Mouse (Mus musculus) stomach, embryonic 16.5 days (tissue): ENCODE data around the gene Gabrb1. TPM values are rescaled to one million over a fixed set of nuclear protein-coding genes. Genes with fewer than 3 reads are reported as not detected.

Source experiments
- ATAC-seq: fragments of 200-750 bp; cut with Nextera tagmentation; 2 replicates; pipeline ENCODE4 v1.8.0; 2017; ENCODE audit warnings: moderate number of reproducible peaks, moderate TSS enrichment; ENCODE audit not compliant: insufficient read depth, low FRiP score
- H3K27ac ChIP-seq: fragments of 300-500 bp; sonication (generic); 2 replicates; pipeline ENCODE4 v1.5.1; 2014; ENCODE audit warnings: low read length
- H3K27me3 ChIP-seq: fragments of 300-500 bp; sonication (generic); 2 replicates; pipeline ENCODE4 v1.6.1; 2014; ENCODE audit warnings: low read length, control low read depth, mixed read lengths; ENCODE audit not compliant: control insufficient read depth, insufficient read depth
- H3K36me3 ChIP-seq: fragments of 300-500 bp; sonication (generic); 2 replicates; pipeline ENCODE4 v1.6.1; 2014; ENCODE audit warnings: low read length; ENCODE audit not compliant: control insufficient read depth, insufficient read depth
- H3K4me1 ChIP-seq: fragments of 300-500 bp; sonication (generic); 2 replicates; pipeline ENCODE4 v1.6.1; 2014; ENCODE audit warnings: low read length, control low read depth, mixed read lengths; ENCODE audit not compliant: control insufficient read depth, insufficient read depth
- H3K4me2 ChIP-seq: fragments of 300-500 bp; sonication (generic); 2 replicates; pipeline ENCODE4 v1.6.1; 2014; ENCODE audit warnings: low read depth, low read length, mixed read lengths
- H3K4me3 ChIP-seq: fragments of 300-500 bp; sonication (generic); replicated peaks from 2 replicates; pipeline ENCODE4 v1.5.1; 2014; ENCODE audit warnings: mild to moderate bottlenecking, low read length
- H3K9ac ChIP-seq: fragments of 300-500 bp; sonication (generic); 2 replicates; pipeline ENCODE4 v1.6.1; 2014; ENCODE audit warnings: low read length
- H3K9me3 ChIP-seq: fragments of 300-500 bp; sonication (generic); replicated peaks from 2 replicates; pipeline ENCODE4 v1.6.1; 2016; ENCODE audit warnings: low read length, control low read depth; ENCODE audit not compliant: control insufficient read depth
- WGBS: fragments of 180-500 bp; shearing (Covaris S2); extraction: QIAGEN DNeasy Blood & Tissue Kit; methylation state at CpG from one replicate; pipeline ENCODE4 v1.1.7; 2014; 5-methylcytosine and 5-hydroxymethylcytosine counted together
- polyA plus RNA-seq: library from polyadenylated mRNA; unstranded; fragments of >200 nt; fragmentation: Nextera tagmentation; extraction: Ambion mirVana; gene quantifications from 2 replicates; pipeline ENCODE4 v1.2.1, GENCODE M21; 2015

The Gabrb1 gene
- 0.92 TPM in 2 replicates for polyA plus RNA-seq

DNA sequence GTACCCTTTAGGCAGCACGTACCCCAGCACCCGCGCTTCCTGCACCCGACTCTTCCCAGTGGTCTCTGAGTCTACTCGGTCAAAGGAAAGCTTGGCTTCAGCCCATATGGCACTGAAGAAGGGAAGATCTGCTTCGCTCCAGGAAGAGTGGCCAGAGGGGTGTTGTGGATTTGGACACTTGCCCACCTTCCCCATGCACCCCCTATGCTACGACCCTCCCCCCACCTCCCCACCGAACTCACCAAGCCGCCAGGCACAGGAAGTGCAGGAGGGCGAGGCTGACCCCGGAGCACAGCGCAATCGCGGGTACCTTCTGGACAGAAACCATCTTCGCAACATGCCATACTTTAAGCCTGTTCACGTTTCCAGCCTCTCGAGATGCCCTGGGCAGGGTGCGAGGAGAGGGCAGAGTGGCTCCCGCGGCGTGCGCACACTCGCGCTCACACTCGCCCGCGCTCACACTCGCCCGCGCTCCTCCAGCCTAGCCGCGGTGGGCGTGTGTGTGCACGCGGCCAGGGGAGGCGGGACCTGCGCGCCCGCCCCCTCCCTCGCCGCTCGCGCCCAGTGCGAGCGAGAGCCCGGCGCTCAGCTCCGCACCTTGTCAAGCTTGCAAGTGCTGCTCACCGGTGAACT lies at the start of gene Gabrb1:
Gene Gabrb1 (plus strand): TSS at position 632 of the 633 bp plus-strand sequence.
- H3K36me3 ChIP-seq = no peaks in the 10 kb centered on the region
- H3K9me3 ChIP-seq = no peaks in the 10 kb centered on the region
- H3K27me3 ChIP-seq = peaks cover 9% of the 10 kb centered on the region
- ATAC-seq = peak; percentile 90
- peak within 1 kb of the TSS; percentile 98 for H3K4me2 ChIP-seq
- peak within 1 kb of the TSS; percentile 37 for H3K9ac ChIP-seq
- no peak within 1 kb of the TSS for H3K27ac ChIP-seq
- WGBS = under 1% methylated on average over 49 of the region's 49 CpGs
- 0 out of 2 replicates have a peak, but pooled peaks cover 4% of the 10 kb centered on the region for H3K4me1 ChIP-seq
- peak within 1 kb of the TSS; percentile 56 for H3K4me3 ChIP-seq

DNA sequence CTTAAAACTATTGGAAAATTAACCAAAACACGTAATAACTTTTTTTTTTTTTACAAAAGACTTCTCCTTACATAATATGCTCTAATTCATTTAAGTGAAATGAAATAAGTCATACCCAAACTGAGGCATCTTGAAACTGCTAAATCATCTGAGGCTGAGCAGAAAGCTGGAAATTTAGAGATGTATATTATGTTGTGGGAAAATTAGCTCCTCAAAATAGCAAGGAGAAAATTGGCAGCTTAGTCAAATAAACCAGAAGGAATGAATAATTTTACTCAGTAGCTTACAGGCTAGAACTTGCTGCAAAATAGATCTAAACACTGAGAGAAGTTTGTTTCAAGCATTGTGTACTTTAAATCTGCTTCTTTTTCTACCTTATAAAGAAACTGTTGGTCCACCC lies 49.2 kb upstream of the Gabrb1 start:
- Histone ChIP-seq H3K27ac (no peak overlapping the region), H3K9ac (no peak overlapping the region), H3K27me3 (no peaks in the 10 kb centered on the region), H3K4me1 (no peaks in the 10 kb centered on the region), H3K9me3 (no peaks in the 10 kb centered on the region), H3K4me3 (no peak overlapping the region), H3K4me2 (no peak overlapping the region), H3K36me3 (no peaks in the 10 kb centered on the region)
- WGBS = 85% methylated on average over 1 of the region's 1 CpGs
- no peak for ATAC-seq

- no peaks in the 10 kb centered on the region for H3K36me3 ChIP-seq
- H3K27ac ChIP-seq = no peak overlapping the region
- H3K4me1 ChIP-seq = no peaks in the 10 kb centered on the region
- 100% methylated on average over 1 of the region's 1 CpGs for WGBS
- H3K4me2 ChIP-seq = no peak overlapping the region
- ATAC-seq = no peak
- no peak overlapping the region for H3K9ac ChIP-seq
- no peak overlapping the region for H3K4me3 ChIP-seq
- H3K27me3 ChIP-seq = no peaks in the 10 kb centered on the region
- H3K9me3 ChIP-seq = no peaks in the 10 kb centered on the region
These were observed 43.6 kb upstream of the Gabrb1 start for GRCm38 (mm10) chr5:71614311-71614710.

- Histone ChIP-seq H3K36me3 (no peaks in the 10 kb centered on the region), H3K27me3 (no peaks in the 10 kb centered on the region), H3K9ac (no peak overlapping the region), H3K27ac (no peak overlapping the region), H3K9me3 (no peaks in the 10 kb centered on the region), H3K4me1 (no peaks in the 10 kb centered on the region), H3K4me2 (no peak overlapping the region), H3K4me3 (no peak overlapping the region)
- ATAC-seq = no peak
- WGBS = 58% methylated on average over 4 of the region's 4 CpGs
These were observed 41.2 kb upstream of the Gabrb1 start for GRCm38 (mm10) chr5:71616734-71617133.

DNA sequence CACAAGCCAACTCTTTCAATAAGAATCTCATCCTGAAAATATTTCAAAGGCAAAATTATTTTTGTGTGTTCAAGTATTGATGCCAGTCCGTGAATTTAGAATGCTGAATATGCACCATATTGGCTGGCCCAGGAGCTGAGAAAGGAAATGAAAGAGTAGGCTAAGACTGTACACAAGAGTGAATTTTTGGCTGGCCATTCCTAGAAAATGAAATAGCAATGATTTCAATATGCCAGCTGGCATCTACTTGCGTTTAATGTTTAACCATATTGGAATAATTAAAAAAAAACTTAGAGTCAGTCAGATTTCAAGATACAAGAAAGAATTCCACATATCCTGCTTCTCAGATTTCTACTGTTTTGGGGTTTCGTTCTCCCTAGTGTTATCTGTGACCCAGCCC lies 30.1 kb upstream of the Gabrb1 start:
- Histone ChIP-seq H3K9me3 (no peaks in the 10 kb centered on the region), H3K36me3 (no peaks in the 10 kb centered on the region), H3K27ac (no peak overlapping the region), H3K27me3 (no peaks in the 10 kb centered on the region), H3K9ac (no peak overlapping the region), H3K4me3 (no peak overlapping the region), H3K4me1 (no peaks in the 10 kb centered on the region), H3K4me2 (no peak overlapping the region)
- no peak for ATAC-seq
- 87% methylated on average over 3 of the region's 3 CpGs for WGBS

DNA sequence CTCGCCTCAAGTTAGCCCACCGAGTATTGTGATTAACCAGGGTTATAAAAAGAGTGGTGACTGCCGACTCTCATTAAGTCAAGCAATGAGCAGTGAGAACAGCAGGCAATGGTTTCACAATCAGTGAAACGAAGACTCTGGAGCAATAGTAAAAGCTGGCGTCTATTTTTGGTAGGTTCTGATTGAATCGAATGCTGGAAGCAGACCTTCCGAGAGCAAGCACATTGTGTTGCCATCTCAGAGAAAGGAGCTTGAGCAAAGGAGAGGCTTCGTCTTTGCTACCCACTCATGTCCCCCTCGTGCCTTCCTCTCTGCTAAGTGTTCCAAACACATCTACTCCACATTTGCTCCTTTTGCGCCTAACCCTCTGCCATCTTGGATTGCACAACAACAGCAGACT lies 18.1 kb upstream of the Gabrb1 start:
- no peaks in the 10 kb centered on the region for H3K4me1 ChIP-seq
- H3K9me3 ChIP-seq = no peaks in the 10 kb centered on the region
- no peak overlapping the region for H3K9ac ChIP-seq
- 86% methylated on average over 10 of the region's 10 CpGs for WGBS
- H3K36me3 ChIP-seq = no peaks in the 10 kb centered on the region
- H3K27ac ChIP-seq = no peak overlapping the region
- no peak overlapping the region for H3K4me2 ChIP-seq
- no peak for ATAC-seq
- H3K4me3 ChIP-seq = no peak overlapping the region
- no peaks in the 10 kb centered on the region for H3K27me3 ChIP-seq

DNA sequence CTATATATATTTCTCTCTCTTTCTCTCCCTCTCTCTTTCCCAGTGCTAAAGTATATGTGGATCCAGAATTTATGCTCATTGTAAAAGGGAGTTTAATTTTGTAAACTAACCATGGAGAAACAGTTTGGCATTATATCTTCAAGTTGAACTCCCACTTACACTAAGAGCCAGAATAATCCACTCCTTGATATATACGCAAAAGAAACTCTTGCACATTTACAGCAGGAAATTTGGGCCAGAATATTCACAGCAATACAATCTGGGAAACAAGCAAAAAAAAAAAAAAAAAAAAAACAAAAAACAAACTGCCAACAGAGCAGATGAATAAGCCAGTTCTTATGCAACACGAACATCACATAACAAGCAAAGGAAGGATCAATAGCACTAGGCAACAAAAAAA lies 9.8 kb upstream of the Gabrb1 start:
- 77% methylated on average over 2 of the region's 2 CpGs for whole genome bisulfite sequencing

DNA sequence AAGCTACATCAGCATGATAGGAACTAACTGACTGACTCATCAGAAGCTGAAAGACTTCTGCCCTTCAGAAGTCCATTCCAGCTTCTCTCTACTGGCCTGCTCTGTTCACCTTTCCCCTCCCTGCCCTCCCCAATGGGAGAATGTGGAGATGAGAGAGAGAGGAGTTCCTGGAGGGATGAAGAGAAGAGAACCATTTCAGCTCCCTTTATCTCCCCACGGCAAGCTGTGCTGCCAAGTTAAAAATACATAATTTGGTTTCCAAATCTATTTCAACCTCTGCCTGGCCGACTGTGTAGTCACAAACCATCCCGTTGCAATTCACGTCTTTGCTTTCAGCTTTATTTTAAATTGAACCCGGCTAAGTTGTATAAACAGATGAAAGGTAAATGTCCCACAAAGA lies 3.9 kb upstream of the Gabrb1 start:
- H3K4me2 ChIP-seq = no peak overlapping the region
- WGBS = 57% methylated on average over 5 of the region's 5 CpGs
- peaks cover 9% of the 10 kb centered on the region for H3K27me3 ChIP-seq
- H3K4me1 ChIP-seq = 0 out of 2 replicates have a peak, but pooled peaks cover 4% of the 10 kb centered on the region
- H3K27ac ChIP-seq = no peak overlapping the region
- no peaks in the 10 kb centered on the region for H3K9me3 ChIP-seq
- no peak for ATAC-seq
- no peak overlapping the region for H3K9ac ChIP-seq
- no peaks in the 10 kb centered on the region for H3K36me3 ChIP-seq
- H3K4me3 ChIP-seq = no peak overlapping the region

More for the DNA sequence above, 9.8 kb upstream of the Gabrb1 start:
- ATAC-seq = no peak
- Histone ChIP-seq H3K9ac (no peak overlapping the region), H3K27me3 (no peaks in the 10 kb centered on the region), H3K27ac (no peak overlapping the region), H3K4me1 (no peaks in the 10 kb centered on the region), H3K36me3 (no peaks in the 10 kb centered on the region), H3K9me3 (no peaks in the 10 kb centered on the region), H3K4me3 (no peak overlapping the region), H3K4me2 (no peak overlapping the region)

DNA sequence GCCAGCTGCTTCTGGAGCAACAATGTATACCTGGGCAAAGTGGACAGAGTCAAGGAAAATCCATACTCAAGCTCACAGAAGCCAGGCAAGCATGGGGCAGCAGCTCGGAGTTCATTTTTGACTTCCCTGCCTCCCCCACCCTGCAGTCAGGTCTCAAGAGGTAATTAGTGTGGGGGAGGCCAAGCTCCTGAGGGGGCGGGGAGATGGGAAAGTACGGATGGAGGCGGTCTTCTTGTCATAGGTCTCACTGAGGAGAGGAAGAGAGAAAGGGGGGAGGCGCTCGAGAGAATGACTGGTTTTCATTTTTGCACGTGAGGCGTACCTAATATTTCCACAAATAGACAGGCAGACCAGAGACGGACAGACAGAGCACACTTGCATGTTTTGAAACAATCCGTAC lies 1.1 kb upstream of the Gabrb1 start:
- Histone ChIP-seq H3K27ac (no peak overlapping the region), H3K9ac (no peak overlapping the region), H3K9me3 (no peaks in the 10 kb centered on the region), H3K4me2 (peak overlapping the region; percentile 98), H3K4me1 (0 out of 2 replicates have a peak, but pooled peaks cover 4% of the 10 kb centered on the region), H3K4me3 (peak overlapping the region; percentile 56), H3K36me3 (no peaks in the 10 kb centered on the region), H3K27me3 (peaks cover 9% of the 10 kb centered on the region)
- no peak for ATAC-seq
- WGBS = 7% methylated on average over 10 of the region's 10 CpGs
